Mouse (Mus musculus): Measurements from ENCODE around the gene Creb1. TPM values are rescaled to one million over a fixed set of nuclear protein-coding genes. Genes with fewer than 3 reads are reported as not detected.

The Creb1 gene
- polyA plus RNA-seq, 1 experiment from 2014 or later, result 59.9 TPM

- no peaks in the 10 kb centered on the region for H3K36me3 ChIP-seq (ENCODE audit: control insufficient read depth, insufficient read depth, low read length)
- H3K27me3 ChIP-seq (ENCODE audit: control insufficient read depth, insufficient read depth, low read length), result no peaks in the 10 kb centered on the region
- no peak overlapping the region for H3K27ac ChIP-seq (ENCODE audit: low read depth, low read length)
- H3K4me2 ChIP-seq (replicated peaks; ENCODE audit: low read depth, low read length), result no peak overlapping the region
- H3K4me3 ChIP-seq (ENCODE audit: low read depth, low read length), result no peak overlapping the region
- no peaks in the 10 kb centered on the region for H3K9me3 ChIP-seq (ENCODE audit: control insufficient read depth, low read length)
- H3K4me1 ChIP-seq (replicated peaks; ENCODE audit: control insufficient read depth, insufficient read depth, low read length), result no peaks in the 10 kb centered on the region
- DNase-seq (ENCODE audit: low spot score) (no peak), ATAC-seq (ENCODE audit: low FRiP score) (no peak)
- H3K9ac ChIP-seq (ENCODE audit: low read depth, low read length), result no peak overlapping the region
- WGBS, result 77% methylated on average over 3 of the region's 3 CpGs
Measured at GRCm38 (mm10) chr1:64518480-64518879, 14.0 kb upstream of the Creb1 start.

GRCm38 (mm10) chr1:64519345-64519744 lies 13.1 kb upstream of the Creb1 start:
- DNase-seq (ENCODE audit: low spot score), result no peak

GRCm38 (mm10) chr1:64519901-64520300 lies 12.5 kb upstream of the Creb1 start:
- H3K9ac ChIP-seq (ENCODE audit: low read depth, low read length), result no peak overlapping the region
- no peaks in the 10 kb centered on the region for H3K27me3 ChIP-seq (ENCODE audit: control insufficient read depth, insufficient read depth, low read length)
- DNase-seq (ENCODE audit: low spot score) (no peak), ATAC-seq (ENCODE audit: low FRiP score) (no peak)
- no peaks in the 10 kb centered on the region for H3K36me3 ChIP-seq (ENCODE audit: control insufficient read depth, insufficient read depth, low read length)
- H3K27ac ChIP-seq (ENCODE audit: low read depth, low read length), result no peak overlapping the region
- 75% methylated on average over 1 of the region's 1 CpGs for WGBS
- no peaks in the 10 kb centered on the region for H3K9me3 ChIP-seq (ENCODE audit: control insufficient read depth, low read length)
- H3K4me3 ChIP-seq (ENCODE audit: low read depth, low read length), result no peak overlapping the region
- no peaks in the 10 kb centered on the region for H3K4me1 ChIP-seq (replicated peaks; ENCODE audit: control insufficient read depth, insufficient read depth, low read length)
- H3K4me2 ChIP-seq (replicated peaks; ENCODE audit: low read depth, low read length), result no peak overlapping the region

More at GRCm38 (mm10) chr1:64519345-64519744, 13.1 kb upstream of the Creb1 start:
- no peak overlapping the region for H3K27ac ChIP-seq (ENCODE audit: low read depth, low read length)
- 83% methylated on average over 1 of the region's 1 CpGs for WGBS
- H3K9me3 ChIP-seq (ENCODE audit: control insufficient read depth, low read length), result no peaks in the 10 kb centered on the region
- H3K4me1 ChIP-seq (replicated peaks; ENCODE audit: control insufficient read depth, insufficient read depth, low read length), result no peaks in the 10 kb centered on the region
- H3K27me3 ChIP-seq (ENCODE audit: control insufficient read depth, insufficient read depth, low read length), result no peaks in the 10 kb centered on the region
- H3K4me2 ChIP-seq (replicated peaks; ENCODE audit: low read depth, low read length), result no peak overlapping the region
- H3K4me3 ChIP-seq (ENCODE audit: low read depth, low read length), result no peak overlapping the region
- no peak overlapping the region for H3K9ac ChIP-seq (ENCODE audit: low read depth, low read length)
- ATAC-seq (ENCODE audit: low FRiP score), result no peak
- no peaks in the 10 kb centered on the region for H3K36me3 ChIP-seq (ENCODE audit: control insufficient read depth, insufficient read depth, low read length)

GRCm38 (mm10) chr1:64521734-64522133 lies 10.7 kb upstream of the Creb1 start:
- ATAC-seq (ENCODE audit: low FRiP score) (no peak), DNase-seq (ENCODE audit: low spot score) (no peak)
- Histone ChIP-seq H3K9me3 (ENCODE audit: control insufficient read depth, low read length) (no peaks in the 10 kb centered on the region), H3K4me3 (ENCODE audit: low read depth, low read length) (no peak overlapping the region), H3K27me3 (ENCODE audit: control insufficient read depth, insufficient read depth, low read length) (no peaks in the 10 kb centered on the region), H3K36me3 (ENCODE audit: control insufficient read depth, insufficient read depth, low read length) (no peaks in the 10 kb centered on the region), H3K4me2 (replicated peaks; ENCODE audit: low read depth, low read length) (no peak overlapping the region), H3K9ac (ENCODE audit: low read depth, low read length) (no peak overlapping the region), H3K27ac (ENCODE audit: low read depth, low read length) (no peak overlapping the region), H3K4me1 (replicated peaks; ENCODE audit: control insufficient read depth, insufficient read depth, low read length) (no peaks in the 10 kb centered on the region)
- 83% methylated on average over 3 of the region's 3 CpGs for WGBS

- Histone ChIP-seq H3K4me1 (replicated peaks; ENCODE audit: control insufficient read depth, insufficient read depth, low read length) (no peaks in the 10 kb centered on the region), H3K27ac (ENCODE audit: low read depth, low read length) (no peak overlapping the region), H3K9me3 (ENCODE audit: control insufficient read depth, low read length) (no peaks in the 10 kb centered on the region), H3K4me2 (replicated peaks; ENCODE audit: low read depth, low read length) (no peak overlapping the region), H3K36me3 (ENCODE audit: control insufficient read depth, insufficient read depth, low read length) (no peaks in the 10 kb centered on the region), H3K9ac (ENCODE audit: low read depth, low read length) (no peak overlapping the region), H3K4me3 (ENCODE audit: low read depth, low read length) (no peak overlapping the region), H3K27me3 (ENCODE audit: control insufficient read depth, insufficient read depth, low read length) (no peaks in the 10 kb centered on the region)
- WGBS, result 88% methylated on average over 6 of the region's 6 CpGs
- no peak for DNase-seq (ENCODE audit: low spot score)
- no peak for ATAC-seq (ENCODE audit: low FRiP score)
Measured at GRCm38 (mm10) chr1:64522637-64523036, 9.8 kb upstream of the Creb1 start.

GRCm38 (mm10) chr1:64523117-64523516 lies 9.3 kb upstream of the Creb1 start:
- DNase-seq (ENCODE audit: low spot score) (no peak), ATAC-seq (ENCODE audit: low FRiP score) (no peak)
- H3K4me2 ChIP-seq (replicated peaks; ENCODE audit: low read depth, low read length), result no peak overlapping the region
- no peak overlapping the region for H3K27ac ChIP-seq (ENCODE audit: low read depth, low read length)
- no peak overlapping the region for H3K4me3 ChIP-seq (ENCODE audit: low read depth, low read length)
- no peaks in the 10 kb centered on the region for H3K36me3 ChIP-seq (ENCODE audit: control insufficient read depth, insufficient read depth, low read length)
- H3K27me3 ChIP-seq (ENCODE audit: control insufficient read depth, insufficient read depth, low read length), result no peaks in the 10 kb centered on the region
- H3K9me3 ChIP-seq (ENCODE audit: control insufficient read depth, low read length), result no peaks in the 10 kb centered on the region
- 89% methylated on average over 1 of the region's 1 CpGs for WGBS
- H3K4me1 ChIP-seq (replicated peaks; ENCODE audit: control insufficient read depth, insufficient read depth, low read length), result no peaks in the 10 kb centered on the region
- no peak overlapping the region for H3K9ac ChIP-seq (ENCODE audit: low read depth, low read length)

- Histone ChIP-seq H3K27me3 (ENCODE audit: control insufficient read depth, insufficient read depth, low read length) (no peaks in the 10 kb centered on the region), H3K9ac (ENCODE audit: low read depth, low read length) (no peak overlapping the region), H3K9me3 (ENCODE audit: control insufficient read depth, low read length) (no peaks in the 10 kb centered on the region), H3K36me3 (ENCODE audit: control insufficient read depth, insufficient read depth, low read length) (no peaks in the 10 kb centered on the region), H3K4me1 (replicated peaks; ENCODE audit: control insufficient read depth, insufficient read depth, low read length) (no peaks in the 10 kb centered on the region), H3K4me2 (replicated peaks; ENCODE audit: low read depth, low read length) (no peak overlapping the region), H3K27ac (ENCODE audit: low read depth, low read length) (no peak overlapping the region), H3K4me3 (ENCODE audit: low read depth, low read length) (no peak overlapping the region)
- no peak for ATAC-seq (ENCODE audit: low FRiP score)
- WGBS, result 88% methylated on average over 2 of the region's 2 CpGs
- no peak for DNase-seq (ENCODE audit: low spot score)
Measured at GRCm38 (mm10) chr1:64524661-64525060, 7.8 kb upstream of the Creb1 start.

- DNase-seq (ENCODE audit: low spot score) (no peak), ATAC-seq (ENCODE audit: low FRiP score) (no peak)
- Histone ChIP-seq H3K4me1 (replicated peaks; ENCODE audit: control insufficient read depth, insufficient read depth, low read length) (no peaks in the 10 kb centered on the region), H3K9me3 (ENCODE audit: control insufficient read depth, low read length) (no peaks in the 10 kb centered on the region), H3K4me3 (ENCODE audit: low read depth, low read length) (no peak overlapping the region), H3K27ac (ENCODE audit: low read depth, low read length) (no peak overlapping the region), H3K36me3 (ENCODE audit: control insufficient read depth, insufficient read depth, low read length) (no peaks in the 10 kb centered on the region), H3K9ac (ENCODE audit: low read depth, low read length) (no peak overlapping the region), H3K27me3 (ENCODE audit: control insufficient read depth, insufficient read depth, low read length) (no peaks in the 10 kb centered on the region), H3K4me2 (replicated peaks; ENCODE audit: low read depth, low read length) (no peak overlapping the region)
Measured at GRCm38 (mm10) chr1:64527626-64528025, 4.8 kb upstream of the Creb1 start.

- H3K27ac ChIP-seq (ENCODE audit: low read depth, low read length), result no peak overlapping the region
- no peaks in the 10 kb centered on the region for H3K36me3 ChIP-seq (ENCODE audit: control insufficient read depth, insufficient read depth, low read length)
- H3K9ac ChIP-seq (ENCODE audit: low read depth, low read length), result no peak overlapping the region
- ATAC-seq (ENCODE audit: low FRiP score) (no peak), DNase-seq (ENCODE audit: low spot score) (no peak)
- no peaks in the 10 kb centered on the region for H3K9me3 ChIP-seq (ENCODE audit: control insufficient read depth, low read length)
- no peaks in the 10 kb centered on the region for H3K27me3 ChIP-seq (ENCODE audit: control insufficient read depth, insufficient read depth, low read length)
- WGBS, result 89% methylated on average over 5 of the region's 5 CpGs
- H3K4me3 ChIP-seq (ENCODE audit: low read depth, low read length), result no peak overlapping the region
- H3K4me1 ChIP-seq (replicated peaks; ENCODE audit: control insufficient read depth, insufficient read depth, low read length), result no peaks in the 10 kb centered on the region
- no peak overlapping the region for H3K4me2 ChIP-seq (replicated peaks; ENCODE audit: low read depth, low read length)
Measured at GRCm38 (mm10) chr1:64529781-64530315, 2.6 kb upstream of the Creb1 start.
